Mouse (Mus musculus) lung, adult 2 months (tissue): ENCODE measurements around the gene Glp2r.

Experiments used
- CTCF ChIP-seq: fragments of 200-500 bp; IDR thresholded peaks from 2 replicates; pipeline ENCODE4 v1.5.1; 2011; ENCODE audit warnings: mild to moderate bottlenecking, low read length, control low read depth; ENCODE audit not compliant: insufficient read depth
- POLR2A ChIP-seq: fragments of 200-500 bp; IDR thresholded peaks from 2 replicates; pipeline ENCODE4 v1.6.1; 2011; ENCODE audit warnings: low read depth, mild to moderate bottlenecking, control low read depth, low read length, borderline replicate concordance; ENCODE audit errors: extremely low read depth

- TF ChIP-seq CTCF (no peak), POLR2A (no peak)
These were observed 98.8 kb downstream of the Glp2r start for GRCm38 (mm10) chr11:67672140-67672539.
